Mouse (Mus musculus) embryo, embryonic 11 days (tissue): Measurements from ENCODE around the gene Arhgdia.

Experiments used
- DNase-seq: peaks from one replicate; pipeline ENCODE4 v3.0.0-alpha.2; 2015

Gene Arhgdia

DNA sequence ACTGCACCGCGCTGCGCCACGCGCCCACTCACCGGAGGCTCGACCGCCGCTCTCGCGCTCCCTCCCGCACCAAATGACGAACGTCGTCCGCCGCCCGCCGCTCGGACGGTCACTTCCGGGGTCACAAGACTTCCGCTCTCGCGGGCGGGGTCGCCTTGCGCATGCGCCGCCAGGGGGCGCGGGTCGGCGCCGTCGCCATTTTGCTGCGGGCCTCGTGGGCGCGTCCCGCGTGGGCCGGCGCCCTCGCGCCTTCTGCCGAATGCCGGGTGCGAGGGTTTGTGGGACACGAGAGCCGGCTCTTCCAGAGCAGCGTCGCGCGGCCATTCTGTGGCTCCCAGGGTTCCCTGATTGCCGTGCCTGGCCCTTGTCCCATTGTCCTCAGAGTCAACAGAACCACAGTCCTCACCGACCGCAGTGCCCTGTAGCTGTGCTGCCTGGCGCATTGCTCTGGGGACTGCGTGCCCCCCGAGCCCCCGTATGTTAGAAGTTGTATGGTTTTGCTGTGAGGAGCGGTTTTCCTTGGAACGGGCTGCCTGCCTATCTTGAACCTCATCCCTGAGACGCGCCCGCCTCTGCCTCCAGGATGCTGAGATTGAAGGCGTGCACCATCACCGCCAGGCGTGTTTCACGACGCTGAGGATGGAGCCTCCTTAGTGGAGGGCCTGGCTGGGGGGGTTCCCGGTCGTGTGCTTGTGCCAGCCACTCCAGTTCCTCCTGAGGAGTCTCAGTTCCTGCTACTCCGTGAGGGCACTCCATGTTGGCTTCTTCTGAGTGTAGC lies at the start of gene Arhgdia:
Gene Arhgdia (minus strand): TSS at position 135 of the 778 bp plus-strand sequence.
- DNase-seq, result peak; percentile 93

DNA sequence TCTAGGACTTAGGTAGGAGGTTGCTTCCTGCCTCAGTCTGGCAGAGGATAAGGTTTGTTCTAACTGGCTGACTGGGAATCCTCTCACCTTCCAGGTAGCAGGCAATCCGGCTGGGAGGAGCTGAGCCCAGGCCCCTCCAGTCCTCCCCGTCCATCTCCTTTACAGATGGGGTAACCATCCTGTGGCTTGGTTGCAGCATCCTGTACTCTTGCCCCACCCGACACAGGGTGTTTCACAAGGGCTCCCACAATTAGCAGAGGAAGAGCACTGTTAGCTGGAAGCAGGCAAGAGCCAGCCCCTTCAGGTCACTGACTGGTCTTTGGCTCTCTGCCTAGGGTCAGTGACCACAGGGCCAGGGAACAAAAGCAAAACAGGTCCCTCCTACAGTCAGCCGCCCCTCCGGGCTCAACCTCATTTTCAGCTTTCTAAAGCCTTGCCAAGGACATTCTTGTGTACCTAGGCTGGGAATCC lies 49.0 kb upstream of the Arhgdia start:
- no peak for DNase-seq

DNA sequence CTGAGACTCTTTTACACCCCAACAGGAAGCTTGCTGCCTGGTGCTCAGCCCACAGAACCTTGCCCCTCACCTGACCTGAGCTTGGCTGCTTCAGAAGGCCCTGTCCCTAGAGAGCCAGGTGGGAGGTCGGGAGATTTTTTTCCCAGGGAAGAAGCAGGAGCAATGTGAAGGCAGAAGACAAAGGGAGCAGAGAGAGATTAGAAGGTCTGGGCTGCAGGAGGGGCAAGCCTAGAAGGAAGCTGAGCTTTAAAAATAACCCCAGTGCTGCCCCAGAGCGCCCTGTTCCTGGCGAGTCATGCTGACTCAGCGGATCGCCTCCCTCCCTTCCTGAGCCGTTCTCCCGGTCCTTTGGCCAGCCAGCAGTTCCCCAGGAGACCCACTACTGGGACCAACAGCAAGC lies 48.5 kb upstream of the Arhgdia start:
- DNase-seq, result peak; percentile 34

DNA sequence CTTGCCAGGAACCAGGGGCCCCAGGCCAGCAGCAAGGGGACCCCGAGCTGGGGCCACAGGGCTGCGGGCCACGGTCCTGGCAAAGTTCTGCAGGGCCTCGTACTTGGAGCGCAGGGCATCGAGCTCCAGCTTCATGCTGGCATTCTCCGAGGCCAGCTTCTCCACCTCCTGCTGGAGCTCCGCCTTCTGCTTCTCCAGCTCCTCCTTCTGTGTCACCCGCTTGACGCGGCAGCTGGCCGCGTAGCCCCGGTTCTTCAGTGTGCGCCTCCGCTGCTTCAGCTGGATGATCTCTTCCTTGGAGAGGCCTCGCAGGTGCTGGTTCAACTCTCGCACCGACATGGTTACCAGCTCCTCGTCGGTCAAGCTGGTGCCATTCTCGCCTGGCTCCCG lies 47.9 kb upstream of the Arhgdia start:
- DNase-seq, result no peak

DNA sequence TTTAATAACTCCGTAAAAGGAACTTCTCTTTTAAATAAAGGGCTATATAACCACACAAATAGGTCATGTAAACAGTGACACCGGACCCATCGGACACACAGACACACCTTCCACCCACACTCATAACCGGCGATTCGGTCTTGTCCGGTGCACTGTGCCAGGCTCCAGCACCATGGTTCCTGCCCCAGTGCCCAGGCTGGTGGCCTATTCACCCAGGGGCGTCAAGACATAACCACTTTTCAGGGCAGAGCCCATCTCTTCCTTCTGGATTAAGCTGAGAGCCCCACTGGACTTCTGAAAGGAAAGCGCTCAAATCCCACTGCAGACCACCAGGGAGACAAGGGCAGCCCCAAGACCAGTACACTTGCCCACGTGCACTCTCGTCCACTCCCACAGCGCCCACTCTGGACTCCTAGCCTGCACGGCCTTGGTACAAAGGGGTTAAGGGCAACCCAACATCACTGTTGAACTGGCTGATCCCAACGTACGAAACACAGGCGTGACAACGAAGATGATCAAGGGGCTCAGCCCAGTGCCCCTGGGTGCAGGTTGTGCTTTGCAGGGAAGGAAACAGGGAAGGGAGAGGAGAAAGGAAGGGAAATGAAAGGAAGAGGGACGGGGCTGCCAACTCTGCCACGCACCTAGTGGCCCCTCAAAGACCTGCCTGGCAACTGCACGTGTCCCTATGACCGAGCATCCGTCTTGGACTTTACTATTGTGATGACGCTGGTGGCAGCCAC lies 47.3 kb upstream of the Arhgdia start:
- no peak for DNase-seq

DNA sequence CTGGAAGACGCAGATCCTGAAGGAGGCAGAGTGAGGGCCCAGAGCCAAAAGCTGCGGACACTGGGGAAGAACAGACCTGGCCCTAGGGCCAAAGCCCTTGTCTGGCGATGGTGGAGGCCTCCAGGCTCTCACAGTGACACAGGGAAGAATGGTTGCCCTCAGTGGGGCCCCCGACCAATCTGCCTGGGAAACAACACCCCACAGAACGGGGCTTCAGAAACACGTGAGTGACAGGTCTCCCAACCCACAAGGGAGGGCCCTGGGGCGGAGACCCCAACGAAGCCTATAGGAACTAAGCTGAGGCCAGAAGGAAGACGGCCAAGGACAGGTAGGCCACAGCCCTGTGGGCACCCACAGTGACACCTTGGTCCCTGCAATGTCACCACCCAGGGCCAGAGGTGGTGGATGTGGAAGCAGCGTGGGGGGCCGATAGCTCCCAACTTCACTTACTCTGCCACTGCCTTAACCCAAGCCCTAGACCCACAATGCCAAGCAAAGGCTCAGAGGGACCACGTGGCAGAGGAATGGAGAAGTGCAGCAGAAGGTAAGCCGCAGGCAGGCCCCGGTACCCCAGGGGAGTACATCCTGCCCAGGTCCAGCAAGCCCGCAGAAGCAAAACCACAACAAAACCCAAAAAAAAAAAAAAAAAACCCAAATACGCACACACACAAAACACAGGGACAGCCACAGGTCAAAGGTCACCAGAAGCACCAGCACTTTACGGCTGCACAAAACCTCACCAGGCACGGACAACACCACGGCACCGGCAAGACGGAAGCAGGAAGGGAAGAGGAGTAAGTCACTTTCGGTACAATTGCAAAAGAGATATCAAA lies 46.3 kb upstream of the Arhgdia start:
- DNase-seq, result no peak

DNA sequence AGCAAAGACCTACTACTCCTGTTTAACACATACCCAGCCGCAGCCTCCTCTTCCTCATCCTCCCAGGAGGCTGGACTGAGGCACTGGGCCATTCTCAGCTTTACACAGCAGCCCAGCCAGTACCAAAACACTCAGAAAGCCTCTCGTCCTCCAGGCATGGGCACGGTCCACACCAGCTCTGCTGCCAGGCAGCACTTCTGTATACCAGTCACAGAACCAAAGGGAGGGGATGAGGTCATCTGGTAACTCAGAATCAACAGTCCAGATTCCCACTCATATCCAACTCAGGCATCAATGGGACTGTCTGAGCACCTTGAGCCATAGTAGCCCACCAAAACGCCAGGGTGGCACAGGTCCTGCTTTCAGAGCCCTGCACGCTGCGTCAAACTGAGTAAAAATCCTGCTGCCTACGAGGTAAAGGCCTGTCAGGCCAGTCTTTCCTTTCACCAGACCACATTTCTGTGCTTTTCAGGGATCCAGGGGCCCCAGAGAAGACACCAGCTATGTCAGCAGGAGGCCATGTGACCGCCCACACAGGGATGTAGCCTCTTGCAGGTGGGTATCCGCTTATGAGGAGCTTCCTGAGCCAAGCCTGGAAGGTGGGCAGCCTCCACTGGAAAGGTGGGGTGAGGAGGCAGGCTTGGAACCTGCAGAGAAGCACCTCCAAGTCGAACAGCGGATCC lies 45.5 kb upstream of the Arhgdia start:
- DNase-seq, result no peak

DNA sequence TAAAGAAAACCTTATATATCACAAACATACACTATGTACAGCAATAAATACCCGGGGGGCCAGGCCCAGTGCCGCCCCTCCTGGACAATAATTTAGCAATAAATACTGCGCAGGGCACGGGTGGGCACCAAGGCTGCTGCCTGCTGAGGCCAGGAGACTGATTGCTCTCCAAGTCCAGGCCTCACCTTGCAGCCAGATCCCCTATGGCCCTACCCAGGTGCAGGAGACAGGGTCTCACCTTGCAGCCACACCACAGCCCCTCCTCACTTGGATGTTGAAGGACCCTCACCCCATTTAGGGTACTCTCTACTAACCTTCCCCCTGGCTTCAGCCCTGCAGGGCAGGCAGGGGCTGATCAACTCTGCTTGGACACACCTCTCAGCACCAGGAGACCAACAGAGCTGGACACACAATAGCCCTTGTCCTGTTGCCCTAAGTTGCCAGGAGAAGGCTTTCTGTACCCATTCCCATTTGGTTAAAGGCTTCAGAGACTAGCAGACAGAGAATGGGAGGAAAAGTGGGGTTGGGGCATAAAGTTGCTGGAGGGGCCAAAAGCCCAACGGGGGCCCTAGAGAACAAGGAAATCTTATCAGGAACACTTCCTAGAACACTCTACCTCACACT lies 43.8 kb upstream of the Arhgdia start, which contains the start of gene Sirt7:
Gene Sirt7 (minus strand): TSS at position 89 of the 624 bp plus-strand sequence.
- no peak for DNase-seq

DNA sequence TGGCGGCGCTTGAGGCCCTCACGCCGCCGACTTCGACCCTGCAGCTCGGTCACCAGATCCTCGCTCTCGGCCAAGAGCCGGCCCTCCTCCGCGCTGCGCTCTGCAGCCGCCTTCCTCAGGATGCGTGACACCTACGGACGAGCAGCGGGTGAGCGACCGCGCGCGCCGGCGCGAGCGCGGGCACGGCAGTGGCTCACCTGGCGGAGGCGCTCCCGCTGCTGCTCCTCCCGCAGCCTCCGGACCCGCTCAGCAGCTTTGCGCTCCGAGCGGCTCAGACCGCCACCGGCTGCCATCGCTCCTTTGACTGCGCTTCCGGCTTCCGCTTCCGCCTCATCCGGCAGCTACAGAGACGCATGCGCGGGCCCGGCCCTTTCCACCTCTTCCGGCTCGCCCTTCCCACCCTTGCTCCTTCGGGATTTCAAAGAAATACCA lies 43.3 kb upstream of the Arhgdia start:
- peak; percentile 93 for DNase-seq

DNA sequence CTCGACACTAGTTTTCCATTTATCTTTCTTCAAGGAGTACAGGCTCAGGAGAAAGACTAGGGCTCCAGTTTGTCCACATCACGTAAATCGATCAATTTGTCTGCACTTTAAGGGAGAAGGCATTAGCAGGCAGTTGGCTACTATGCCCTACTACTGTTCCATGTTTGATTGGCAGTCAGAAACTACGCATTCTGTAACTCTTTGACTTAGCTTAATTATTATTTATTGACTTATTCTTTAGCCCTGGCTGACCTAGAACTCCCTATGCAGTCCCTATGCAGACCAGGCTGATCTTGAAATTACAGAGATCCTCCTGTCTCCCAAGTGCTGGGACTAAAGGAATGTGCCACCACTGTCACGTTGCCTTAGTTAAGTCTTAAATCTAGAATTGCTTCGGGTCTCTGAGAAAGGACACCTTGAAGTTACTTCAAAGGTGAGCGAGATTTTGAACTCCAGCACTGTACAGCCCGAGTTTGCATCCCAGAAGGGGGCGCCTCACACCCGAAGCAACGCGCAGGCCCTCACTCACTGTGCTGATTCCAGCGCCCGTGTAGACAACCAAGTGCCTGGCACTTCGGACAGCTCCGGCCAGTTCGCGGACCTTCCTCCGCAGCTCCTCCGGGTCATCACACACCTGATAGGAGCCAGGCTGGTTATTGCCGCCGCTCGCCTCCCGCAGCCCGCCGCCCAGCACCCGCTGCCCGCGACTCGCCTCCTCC lies 42.7 kb upstream of the Arhgdia start:
- peak; percentile 78 for DNase-seq

DNA sequence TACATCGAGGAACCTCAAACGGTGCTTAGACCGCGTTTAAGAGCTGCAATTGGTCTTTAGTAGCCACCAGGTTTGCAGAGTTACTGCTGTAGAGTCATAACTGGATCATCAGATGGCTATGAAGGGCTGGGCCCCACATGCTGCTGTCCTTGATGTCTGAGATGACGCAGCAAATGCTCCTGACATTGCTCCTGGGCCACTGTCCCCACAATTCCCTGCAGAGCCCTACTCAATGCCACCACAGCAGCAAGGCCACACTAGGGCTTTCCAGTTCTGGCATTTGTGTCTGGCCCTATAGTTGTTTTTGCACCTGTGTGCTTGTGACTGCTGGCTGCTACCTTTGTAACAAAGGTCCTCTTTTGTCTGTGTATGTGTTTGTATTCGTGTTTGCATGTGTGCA lies 41.4 kb upstream of the Arhgdia start:
- no peak for DNase-seq

DNA sequence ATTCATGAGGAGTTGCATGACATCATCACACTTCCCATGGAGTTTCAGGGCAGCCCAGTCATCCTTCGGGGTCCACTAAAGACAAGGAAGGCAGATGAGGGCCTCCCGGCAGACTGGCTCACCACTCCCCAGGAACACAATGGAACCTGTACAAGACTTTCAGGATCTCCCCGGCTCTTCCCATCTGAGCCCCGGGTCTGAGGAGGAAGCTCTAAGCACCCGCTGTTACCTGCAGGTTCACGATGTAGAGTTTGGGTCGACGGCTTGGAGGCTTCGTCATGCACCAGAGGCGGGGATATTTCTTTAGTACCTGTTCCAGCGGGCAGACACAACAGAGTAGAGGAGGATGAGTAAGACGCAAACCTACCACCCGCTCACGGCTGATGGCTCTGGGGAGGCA lies 38.8 kb upstream of the Arhgdia start:
- no peak for DNase-seq

DNA sequence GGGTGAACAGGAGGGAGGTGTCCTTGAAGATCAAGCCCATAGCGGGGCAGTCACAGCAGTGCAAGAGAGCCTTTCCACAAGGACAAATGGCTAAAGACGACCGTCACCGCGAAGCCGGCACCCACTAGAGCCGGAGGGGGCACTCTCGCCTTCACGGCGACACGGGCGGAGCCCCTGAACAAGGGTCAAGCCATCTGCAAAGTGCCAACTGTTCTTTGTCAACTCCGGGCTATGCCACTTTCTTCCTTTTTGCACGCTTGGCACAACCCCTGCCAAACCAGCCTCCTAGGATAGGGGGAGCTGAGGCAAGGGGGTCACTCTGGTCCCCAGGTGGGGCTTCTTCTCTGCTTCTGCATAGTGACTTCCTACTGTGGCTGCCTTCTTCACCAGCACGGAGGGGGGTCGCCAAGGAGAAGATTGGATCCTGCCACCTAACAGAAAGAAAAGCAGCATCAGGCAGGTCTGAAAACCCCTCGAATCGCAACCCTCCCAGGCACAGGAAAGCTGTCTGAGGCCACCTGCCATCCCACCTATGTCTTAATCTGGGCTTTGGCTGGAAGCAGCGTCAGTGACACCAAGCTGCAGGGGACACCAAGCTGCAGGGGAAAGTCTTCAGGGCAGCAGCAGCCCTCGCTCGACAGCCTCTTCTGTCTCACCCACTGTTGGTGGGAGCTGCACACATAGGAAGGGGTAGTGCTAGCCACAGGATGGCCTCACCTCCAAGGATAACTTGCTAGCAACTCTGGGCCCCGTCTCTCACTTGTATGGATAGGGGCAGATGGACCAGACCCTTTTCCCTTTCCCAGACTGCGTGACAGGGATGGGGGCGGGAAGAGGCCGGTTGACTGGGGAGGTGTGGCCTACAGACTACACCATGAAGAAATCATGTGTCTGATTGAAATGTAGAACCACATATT lies 37.5 kb upstream of the Arhgdia start:
- no peak for DNase-seq

DNA sequence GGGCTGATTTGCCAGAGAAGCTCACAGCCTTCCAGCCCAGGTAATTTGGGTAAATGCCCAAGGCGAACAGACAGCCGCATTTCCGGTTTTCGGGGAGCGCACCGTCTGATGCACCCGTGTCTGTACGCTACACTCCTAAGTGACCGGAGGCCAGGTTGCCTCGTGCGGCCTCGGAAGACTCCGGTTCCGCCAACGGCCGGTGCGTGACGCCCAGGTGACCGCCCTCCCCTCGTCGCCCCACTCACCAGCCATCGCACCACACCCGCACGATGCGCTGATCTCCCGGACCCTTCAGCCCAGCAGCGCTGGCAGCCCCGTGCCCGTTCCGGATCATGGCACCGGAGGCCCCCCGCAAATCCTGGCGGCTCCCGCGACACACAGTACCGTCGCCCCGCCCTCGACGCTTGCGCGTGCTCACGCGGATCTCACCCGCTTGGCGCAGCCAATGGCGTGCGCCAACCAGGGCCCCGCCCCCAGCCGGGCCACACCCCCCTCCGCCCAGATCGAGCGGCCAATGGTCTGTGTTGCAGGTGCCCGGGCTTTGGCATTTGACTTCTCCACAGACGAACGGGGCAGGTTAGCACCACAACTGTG lies 36.2 kb upstream of the Arhgdia start, which contains the start of gene Pcyt2:
Gene Pcyt2 (minus strand): TSS at position 418 of the 594 bp plus-strand sequence.
- peak; percentile 97 for DNase-seq

DNA sequence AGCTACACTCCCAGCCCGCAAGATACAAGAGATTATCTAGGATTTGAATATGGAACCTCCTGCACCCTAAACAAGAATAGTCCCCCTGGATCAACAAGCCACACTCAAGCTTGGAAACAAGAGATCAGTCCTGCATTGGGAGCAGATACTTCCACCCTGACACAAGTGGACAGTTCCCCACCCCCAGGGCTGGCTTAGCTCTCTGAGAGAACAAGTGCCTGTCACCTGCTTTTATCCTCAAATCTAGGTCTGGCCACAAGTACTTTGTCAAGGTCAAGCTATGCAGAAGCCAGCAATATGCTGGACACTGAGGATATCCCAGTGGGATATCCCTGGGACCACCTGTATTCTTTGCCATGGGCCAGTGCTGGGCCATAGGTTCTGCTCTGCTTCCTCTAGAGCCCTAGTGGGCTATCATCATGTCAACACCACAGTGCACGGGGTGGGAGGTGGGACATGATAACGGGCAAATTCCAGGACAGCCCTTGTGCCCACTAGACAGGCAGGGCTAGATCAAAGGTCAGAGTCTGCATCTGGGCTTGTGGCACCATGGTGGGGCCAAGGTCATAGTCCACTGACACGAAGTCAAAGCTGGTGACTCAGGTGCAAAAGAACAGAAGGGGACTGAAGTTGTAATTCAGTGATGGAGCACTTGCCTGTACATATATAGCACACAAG lies 35.3 kb upstream of the Arhgdia start:
- DNase-seq, result no peak

DNA sequence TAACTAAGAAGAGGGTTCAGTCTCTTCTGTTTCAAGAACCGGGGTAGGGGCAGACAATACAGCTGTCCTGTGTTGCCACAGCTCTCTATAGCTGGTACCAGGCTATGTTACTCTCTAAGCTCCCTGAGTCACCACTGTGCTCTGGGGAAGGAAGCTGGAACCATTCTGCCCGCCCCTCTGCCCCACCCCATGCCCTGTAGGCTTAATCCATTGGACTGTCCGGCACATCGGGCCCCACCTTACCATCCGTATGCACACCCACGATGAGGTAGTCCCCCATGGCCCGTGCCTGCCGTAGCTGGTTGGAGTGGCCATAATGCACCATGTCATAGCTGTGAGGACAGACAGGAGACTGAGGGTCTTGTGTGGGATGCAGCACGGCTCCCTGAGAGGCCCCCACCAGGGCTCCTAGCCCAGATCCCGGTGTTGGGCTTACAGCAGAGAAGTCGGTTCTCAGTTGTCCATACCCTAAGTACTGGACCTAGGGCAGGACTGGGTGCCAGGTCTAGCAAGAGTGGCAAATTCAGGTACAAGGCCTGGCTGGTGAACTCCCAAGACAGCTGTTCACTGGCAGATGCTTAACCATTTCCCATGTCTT lies 34.3 kb upstream of the Arhgdia start:
- no peak for DNase-seq

DNA sequence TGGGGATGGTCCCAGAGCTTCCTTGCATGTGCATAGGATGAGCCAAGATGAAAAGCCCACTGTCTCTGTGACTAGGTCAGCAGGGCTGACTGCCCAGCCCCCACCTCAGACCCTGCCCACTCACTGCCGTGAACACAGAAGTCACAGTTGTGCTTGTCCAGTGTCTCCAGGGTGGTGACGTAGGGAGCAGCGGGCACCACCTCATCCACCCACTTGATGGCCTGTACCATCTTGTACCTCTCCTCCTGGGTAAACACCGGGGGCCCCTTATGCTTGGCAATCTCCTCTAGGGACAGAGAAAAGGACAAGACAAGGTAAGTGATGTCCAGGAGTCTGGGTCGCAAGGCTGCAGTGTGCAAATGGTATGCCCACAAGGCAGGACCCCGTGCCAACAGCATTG lies 33.7 kb upstream of the Arhgdia start:
- no peak for DNase-seq

DNA sequence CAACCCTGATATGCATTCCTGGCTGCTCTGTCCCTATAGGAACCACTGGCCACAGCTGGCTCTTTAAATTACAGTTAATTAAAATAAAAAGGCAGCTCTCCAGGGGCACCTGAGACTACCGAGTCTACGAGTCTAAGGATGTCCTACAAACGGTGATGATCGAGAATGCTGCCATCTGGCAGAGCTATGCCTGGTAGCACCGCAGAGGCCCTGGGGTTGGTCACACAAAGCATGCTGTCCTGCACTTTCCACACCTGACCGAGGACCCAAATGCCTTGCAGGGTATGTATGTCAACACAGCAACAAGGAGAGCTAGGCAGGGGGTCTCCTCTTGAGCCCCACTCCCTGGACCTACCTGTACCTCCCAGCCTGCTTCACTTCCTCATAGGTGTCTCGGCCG lies 32.6 kb upstream of the Arhgdia start:
- DNase-seq, result no peak

DNA sequence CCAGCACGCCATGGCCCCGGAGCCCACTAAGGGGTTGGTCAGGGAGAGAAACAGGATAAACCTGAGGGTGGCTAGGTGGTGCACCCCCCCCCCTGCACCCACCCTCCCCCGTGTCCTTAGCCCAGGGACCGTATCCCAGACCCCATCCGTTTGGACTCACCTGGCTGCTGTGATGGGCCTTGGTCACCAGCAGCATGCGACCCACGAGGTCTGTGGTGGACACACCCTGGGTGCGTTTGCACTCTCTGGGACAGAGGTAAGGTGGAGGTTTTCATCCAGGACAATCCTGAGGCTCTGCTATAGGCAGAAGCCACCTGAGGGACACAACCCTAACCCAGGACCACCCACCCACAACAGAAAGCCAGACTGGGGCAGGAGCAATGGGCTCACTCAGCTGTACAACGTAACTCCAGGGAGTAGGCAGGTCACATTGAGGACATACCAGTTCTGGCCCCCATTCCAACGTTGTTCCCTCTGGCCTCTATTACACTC lies 32.1 kb upstream of the Arhgdia start:
- DNase-seq, result no peak
